8 mouse cellular contexts compared by ENCODE assay signal in the genomic region with DNA sequence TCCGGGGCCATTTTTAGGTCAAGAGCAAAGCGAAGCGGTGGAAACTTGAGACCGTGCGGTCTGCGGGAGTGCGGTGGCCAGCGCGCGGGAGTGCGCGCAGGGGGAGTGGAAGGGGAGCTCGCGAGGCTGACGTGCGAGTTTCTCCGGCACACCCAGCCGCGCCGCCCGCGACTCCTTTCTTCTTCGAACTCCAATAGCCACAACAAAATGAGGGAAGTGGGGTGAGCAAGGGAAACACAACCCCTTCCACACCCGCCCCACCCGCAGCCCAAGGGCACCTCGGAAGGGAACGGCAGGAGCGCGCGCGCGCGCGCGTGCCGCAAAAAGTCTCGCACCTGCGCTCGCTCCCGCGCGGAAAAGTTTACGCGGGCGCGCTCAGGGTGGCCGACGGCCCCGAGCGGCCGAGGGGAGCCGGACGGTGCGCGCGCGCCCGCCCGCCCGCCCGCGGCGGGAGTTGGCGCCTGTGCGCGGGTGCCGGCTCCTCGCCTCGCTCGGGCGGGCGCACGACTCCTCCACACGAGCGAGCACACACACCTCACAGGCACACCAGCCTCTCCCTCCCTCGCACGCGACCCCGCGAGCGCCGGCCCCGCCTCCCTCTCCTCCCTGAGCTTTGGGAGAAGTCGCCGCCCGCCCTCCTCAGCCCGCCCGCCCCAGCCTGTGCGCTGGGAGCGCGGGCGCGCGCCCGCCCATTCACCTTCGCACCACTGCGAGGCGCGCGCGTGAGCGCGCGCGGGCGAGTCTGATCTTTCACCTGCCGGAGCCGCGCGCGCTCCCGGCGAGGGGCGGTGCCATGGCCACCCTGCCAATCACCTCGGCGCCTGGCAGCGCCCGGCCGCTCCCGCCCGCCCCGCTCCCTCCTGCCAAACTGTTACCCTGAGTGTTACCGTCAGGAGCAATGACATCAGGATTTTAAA.
DNase-seq lines count a peak whose midpoint lies in the region; ATAC-seq lines count a peak whose summit lies in the region.

No protein-coding gene starts in this region.

- DNase-seq in ZHBTc4 (ENCODE audit: low read depth, low spot score) = peak; percentile 99
- DNase-seq in cerebellum, adult 9-11 months = peak; percentile 70
- peak; percentile 74 for DNase-seq in gastrocnemius, postnatal 10 days
- DNase-seq in induced T-regulatory cell, adult 2 months (ENCODE audit: low read depth) = peak; percentile 90
- peak; percentile 51 to 63 for DNase-seq in spleen, postnatal 14 days (ENCODE audit: low spot score in 2 of 2)
- no peak for DNase-seq in layer of hippocampus, adult 9-10 months (ENCODE audit: low spot score)

- H3K9ac ChIP-seq in limb, embryonic 15.5 days = peak overlapping the region; percentile 26; the same call in 1 of the 2 replicates
- H3K9ac ChIP-seq in midbrain, embryonic 16.5 days (ENCODE audit: low read depth, low read length) = peak overlapping the region; percentile 55

- peak overlapping the region; percentile 65 for H3K4me3 ChIP-seq in limb, embryonic 15.5 days
- peak overlapping the region; percentile 70 for H3K4me3 ChIP-seq in midbrain, embryonic 16.5 days (ENCODE audit: low read depth, low read length)

- peaks cover 14% of the 10 kb centered on the region for H3K4me1 ChIP-seq in limb, embryonic 15.5 days
- peaks cover 14% of the 10 kb centered on the region for H3K4me1 ChIP-seq in midbrain, embryonic 16.5 days (ENCODE audit: control insufficient read depth, insufficient read depth, low read length)

- H3K27me3 ChIP-seq in limb, embryonic 15.5 days = peaks cover 83% of the 10 kb centered on the region
- peaks cover 37% of the 10 kb centered on the region for H3K27me3 ChIP-seq in midbrain, embryonic 16.5 days (ENCODE audit: control insufficient read depth, insufficient read depth, low read depth, low read length)

- peak overlapping the region; percentile 95 for H3K4me2 ChIP-seq in limb, embryonic 15.5 days
- peak overlapping the region; percentile 99 for H3K4me2 ChIP-seq in midbrain, embryonic 16.5 days (ENCODE audit: low read length)

- H3K36me3 ChIP-seq in limb, embryonic 15.5 days = no peaks in the 10 kb centered on the region
- H3K36me3 ChIP-seq in midbrain, embryonic 16.5 days (ENCODE audit: control insufficient read depth, insufficient read depth, low read length) = no peaks in the 10 kb centered on the region

- ATAC-seq in limb, embryonic 15.5 days (ENCODE audit: insufficient number of reproducible peaks, low FRiP score, low TSS enrichment, low read depth) = peak; percentile 50; the same call in 1 of the 2 replicates
- ATAC-seq in midbrain, embryonic 16.5 days = peak; percentile 78

- peak overlapping the region; percentile 39; the same call in 1 of the 2 replicates for H3K27ac ChIP-seq in limb, embryonic 15.5 days
- peak overlapping the region; percentile 34; the same call in 1 of the 2 replicates for H3K27ac ChIP-seq in midbrain, embryonic 16.5 days (ENCODE audit: low read length)

- under 1% methylated on average over 86 of the region's 123 CpGs for WGBS in limb, embryonic 15.5 days
- under 1% methylated on average over 91 of the region's 123 CpGs for WGBS in midbrain, embryonic 16.5 days

- H3K9me3 ChIP-seq in limb, embryonic 15.5 days = no peaks in the 10 kb centered on the region
- H3K9me3 ChIP-seq in midbrain, embryonic 16.5 days (replicated peaks; ENCODE audit: control insufficient read depth, low read length, poor library complexity, severe bottlenecking) = no peaks in the 10 kb centered on the region
